Mouse (Mus musculus) limb, embryonic 14.5 days (tissue): ENCODE data around the gene Rhbdl1. TPM values are rescaled to one million over a fixed set of nuclear protein-coding genes. Genes with fewer than 3 reads are reported as not detected.

Source experiments
- ATAC-seq: fragments of 200-750 bp; cut with Nextera tagmentation; 2 replicates; pipeline ENCODE4 v1.8.0; 2017; ENCODE audit warnings: low read depth, moderate number of reproducible peaks, moderate TSS enrichment; ENCODE audit not compliant: low FRiP score
- DNase-seq: peaks from one replicate; pipeline ENCODE4 v3.0.0-alpha.2; 2015; ENCODE audit warnings: low spot score
- H3K27ac ChIP-seq: fragments of 300-500 bp; sonication (generic); replicated peaks from 2 replicates; pipeline ENCODE4 v1.5.1; 2014; ENCODE audit warnings: low read depth, mild to moderate bottlenecking, low read length, moderate library complexity, mixed read lengths
- H3K27me3 ChIP-seq: fragments of 300-500 bp; sonication (generic); 2 replicates; pipeline ENCODE4 v1.6.1; 2014; ENCODE audit warnings: low read length, mixed read lengths; ENCODE audit not compliant: control insufficient read depth, insufficient read depth
- H3K36me3 ChIP-seq: fragments of 300-500 bp; sonication (generic); 2 replicates; pipeline ENCODE4 v1.6.1; 2014; ENCODE audit warnings: mild to moderate bottlenecking, low read length, moderate library complexity, mixed read lengths; ENCODE audit not compliant: control insufficient read depth, insufficient read depth
- H3K4me1 ChIP-seq: fragments of 300-500 bp; sonication (generic); 2 replicates; pipeline ENCODE4 v1.6.1; 2014; ENCODE audit warnings: antibody characterized with exemption, low read length, mixed read lengths; ENCODE audit not compliant: control insufficient read depth, insufficient read depth
- H3K4me2 ChIP-seq: fragments of 300-500 bp; sonication (generic); replicated peaks from 2 replicates; pipeline ENCODE4 v1.6.1; 2014; ENCODE audit warnings: low read depth, mild to moderate bottlenecking, low read length, moderate library complexity; ENCODE audit not compliant: severe bottlenecking
- H3K4me3 ChIP-seq: fragments of 300-500 bp; sonication (generic); replicated peaks from 2 replicates; pipeline ENCODE4 v1.5.1; 2014; ENCODE audit warnings: low read length
- H3K9ac ChIP-seq: fragments of 300-500 bp; sonication (generic); 2 replicates; pipeline ENCODE4 v1.6.1; 2014; ENCODE audit warnings: mild to moderate bottlenecking, low read depth, low read length, moderate library complexity; ENCODE audit not compliant: severe bottlenecking
- H3K9me3 ChIP-seq: fragments of 300-500 bp; sonication (generic); 2 replicates; pipeline ENCODE4 v1.6.1; 2016; ENCODE audit warnings: low read length; ENCODE audit not compliant: control insufficient read depth
- POLR2A ChIP-seq: fragments of 200-500 bp; IDR thresholded peaks from 2 replicates; pipeline ENCODE4 v1.8.0; 2012; ENCODE audit warnings: inconsistent platforms, mild to moderate bottlenecking, moderate library complexity, borderline replicate concordance; ENCODE audit not compliant: insufficient read depth, insufficient read length; ENCODE audit errors: extremely low read depth
- WGBS: fragments of 180-500 bp; shearing (Covaris S2); extraction: QIAGEN DNeasy Blood & Tissue Kit; methylation state at CpG from one replicate; pipeline ENCODE4 v1.1.7; 2014; 5-methylcytosine and 5-hydroxymethylcytosine counted together
- polyA plus RNA-seq, 2 experiments: library from polyadenylated mRNA; depleted of rRNA in 1 of 2; stranded (reverse) in 1 of 2; unstranded in 1 of 2; fragments of >200 nt; fragmentation: Nextera tagmentation in 1 of 2; extraction: Ambion mirVana in 1 of 2; gene quantifications; 2 replicates each; pipeline versions ENCODE4 v1.2.1 to v1.2.3; 2012 to 2014

Gene Rhbdl1
- polyA plus RNA-seq, 2 experiments, result 2.3 to 11.7 TPM

DNA sequence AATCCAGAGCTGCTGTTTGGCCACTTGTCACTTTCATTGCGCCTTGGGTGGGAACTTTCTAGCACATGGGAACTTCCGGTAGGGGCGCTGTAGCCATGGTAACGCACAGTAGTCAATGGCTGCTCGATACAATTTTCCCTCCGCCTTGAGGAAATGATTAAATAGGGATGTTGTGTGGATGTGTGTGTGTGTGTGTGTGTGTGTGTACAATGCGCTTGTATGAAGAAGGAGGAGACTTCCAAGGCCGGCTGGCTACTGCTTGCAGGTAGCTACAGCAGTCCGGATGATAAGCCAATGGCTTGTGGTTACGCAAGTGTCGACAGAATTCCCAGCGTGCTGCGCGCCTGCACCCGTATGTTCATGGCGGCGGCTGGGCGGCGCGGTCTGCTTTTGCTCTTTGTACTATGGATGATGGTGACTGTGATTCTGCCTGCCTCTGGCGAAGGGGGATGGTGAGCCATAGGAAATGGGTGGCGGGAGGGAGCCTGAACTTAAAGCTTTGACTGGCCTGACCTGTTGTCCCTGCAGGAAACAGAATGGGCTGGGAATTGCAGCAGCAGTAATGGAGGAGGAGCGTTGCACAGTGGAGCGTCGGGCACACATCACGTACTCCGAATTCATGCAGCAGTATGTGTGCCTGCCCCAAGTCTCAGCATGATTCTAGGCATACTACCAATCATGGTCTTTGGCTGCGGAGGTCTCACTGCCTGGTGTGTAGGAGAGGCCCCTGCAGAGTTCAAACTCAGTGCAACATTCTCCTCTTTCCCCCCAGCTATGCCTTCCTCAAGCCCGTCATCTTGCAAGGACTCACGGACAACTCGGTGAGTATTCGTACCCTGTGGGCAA, 8.2 kb downstream of the Rhbdl1 start, which contains the start of gene Jmjd8:
Jmjd8 (plus strand) TSS at position 156 of the 846 bp plus-strand sequence.
- H3K9me3 ChIP-seq, result no peaks in the 10 kb centered on the region
- H3K9ac ChIP-seq, result peak within 1 kb of the TSS; percentile 73
- peak within 1 kb of the TSS; percentile 81 for H3K27ac ChIP-seq
- peak within 1 kb of the TSS; percentile 79 for H3K4me2 ChIP-seq
- H3K27me3 ChIP-seq, result no peaks in the 10 kb centered on the region
- peak; percentile 63; the same call in 1 of the 2 replicates for TF ChIP-seq POLR2A
- DNase-seq (peak; percentile 87), ATAC-seq (peak; percentile 54)
- peak within 1 kb of the TSS; percentile 67 for H3K4me3 ChIP-seq
- WGBS, result 2% methylated on average over 32 of the region's 32 CpGs
- peaks cover 41% of the 10 kb centered on the region for H3K36me3 ChIP-seq
- H3K4me1 ChIP-seq, result peaks cover 36% of the 10 kb centered on the region

DNA sequence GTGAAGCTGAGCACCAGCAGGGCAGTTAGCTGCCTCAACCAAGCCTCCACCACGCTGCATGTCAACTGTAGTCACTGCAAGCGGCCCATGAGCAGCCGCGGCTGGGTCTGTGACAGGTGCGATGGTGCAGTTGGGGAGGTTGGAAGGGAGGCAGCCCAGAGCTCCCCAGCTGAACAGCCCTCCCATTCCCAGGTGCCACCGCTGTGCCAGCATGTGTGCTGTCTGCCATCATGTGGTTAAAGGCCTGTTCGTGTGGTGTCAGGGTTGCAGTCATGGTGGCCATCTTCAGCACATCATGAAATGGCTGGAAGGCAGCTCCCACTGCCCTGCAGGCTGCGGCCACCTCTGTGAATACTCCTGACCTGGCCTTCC, 8.9 kb downstream of the Rhbdl1 start:
- no peak for DNase-seq
- peaks cover 34% of the 10 kb centered on the region for H3K4me1 ChIP-seq
- H3K27ac ChIP-seq, result peak overlapping the region; percentile 81; the same call in 1 of the 2 replicates
- WGBS, result 88% methylated on average over 8 of the region's 8 CpGs
- peak overlapping the region; percentile 79 for H3K4me2 ChIP-seq
- no peak for TF ChIP-seq POLR2A
- no peak for ATAC-seq
- peak overlapping the region; percentile 73; the same call in 1 of the 2 replicates for H3K9ac ChIP-seq
- H3K36me3 ChIP-seq, result peaks cover 41% of the 10 kb centered on the region
- peak overlapping the region; percentile 67 for H3K4me3 ChIP-seq
- H3K27me3 ChIP-seq, result no peaks in the 10 kb centered on the region
- no peaks in the 10 kb centered on the region for H3K9me3 ChIP-seq

DNA sequence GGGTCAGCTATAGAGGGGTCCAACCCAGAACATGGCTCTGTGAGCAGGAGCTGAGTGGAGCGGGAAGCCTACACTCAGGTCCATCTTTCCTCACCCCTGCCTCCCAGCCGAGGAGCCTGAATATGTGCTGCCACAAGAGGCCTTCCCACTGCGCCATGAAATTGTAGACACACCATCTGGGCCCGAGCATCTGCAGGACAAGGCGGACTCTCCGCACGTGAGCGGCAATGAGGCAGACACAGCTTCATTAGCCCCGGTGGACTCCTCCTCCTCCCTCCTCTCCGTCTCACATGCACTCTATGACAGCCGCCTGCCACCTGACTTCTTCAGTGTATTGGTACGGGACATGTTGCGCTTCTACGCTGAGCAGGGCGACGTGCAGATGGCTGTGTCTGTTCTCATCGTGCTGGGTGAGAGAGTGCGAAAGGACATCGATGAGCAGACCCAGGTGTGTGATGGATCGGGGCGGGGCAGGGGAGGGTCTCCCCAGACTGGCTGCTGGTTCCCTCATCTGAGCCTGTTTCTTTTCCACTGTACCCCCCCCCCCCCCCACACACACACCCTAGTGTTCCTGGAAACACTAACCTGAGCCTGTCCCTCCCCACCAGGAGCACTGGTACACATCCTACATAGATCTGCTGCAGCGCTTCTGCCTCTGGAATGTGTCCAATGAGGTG, 9.4 kb downstream of the Rhbdl1 start:
- Histone ChIP-seq H3K27ac (no peak overlapping the region), H3K4me1 (peaks cover 34% of the 10 kb centered on the region), H3K9ac (no peak overlapping the region), H3K4me2 (no peak overlapping the region), H3K9me3 (no peaks in the 10 kb centered on the region), H3K4me3 (no peak overlapping the region), H3K27me3 (no peaks in the 10 kb centered on the region), H3K36me3 (peaks cover 41% of the 10 kb centered on the region)
- DNase-seq (no peak), ATAC-seq (no peak)
- no peak for TF ChIP-seq POLR2A
- WGBS, result 91% methylated on average over 22 of the region's 22 CpGs

DNA sequence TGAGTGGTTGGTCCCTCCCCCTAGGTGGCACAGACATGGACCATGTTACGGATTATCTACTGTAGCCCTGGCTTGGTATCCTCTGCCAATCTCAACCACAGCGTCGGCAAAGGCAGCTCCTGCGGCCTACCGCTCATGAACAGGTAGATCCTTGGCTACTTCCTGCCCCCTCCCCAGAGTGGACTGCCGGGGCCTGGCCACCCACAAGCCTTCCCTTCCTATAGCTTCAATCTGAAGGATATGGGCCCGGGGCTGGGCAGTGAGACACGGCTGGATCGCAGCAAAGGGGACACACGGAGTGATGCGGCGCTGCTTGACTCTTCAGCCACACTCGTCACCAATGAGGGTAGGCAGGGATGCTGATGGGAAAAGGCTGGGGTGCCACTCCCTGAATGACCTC, 10.1 kb downstream of the Rhbdl1 start:
- WGBS, result 96% methylated on average over 13 of the region's 13 CpGs
- Histone ChIP-seq H3K27ac (no peak overlapping the region), H3K4me2 (no peak overlapping the region), H3K36me3 (peaks cover 41% of the 10 kb centered on the region), H3K4me3 (no peak overlapping the region), H3K4me1 (peaks cover 34% of the 10 kb centered on the region), H3K9ac (no peak overlapping the region), H3K9me3 (no peaks in the 10 kb centered on the region), H3K27me3 (no peaks in the 10 kb centered on the region)
- DNase-seq (no peak), ATAC-seq (no peak)
- no peak for TF ChIP-seq POLR2A

DNA sequence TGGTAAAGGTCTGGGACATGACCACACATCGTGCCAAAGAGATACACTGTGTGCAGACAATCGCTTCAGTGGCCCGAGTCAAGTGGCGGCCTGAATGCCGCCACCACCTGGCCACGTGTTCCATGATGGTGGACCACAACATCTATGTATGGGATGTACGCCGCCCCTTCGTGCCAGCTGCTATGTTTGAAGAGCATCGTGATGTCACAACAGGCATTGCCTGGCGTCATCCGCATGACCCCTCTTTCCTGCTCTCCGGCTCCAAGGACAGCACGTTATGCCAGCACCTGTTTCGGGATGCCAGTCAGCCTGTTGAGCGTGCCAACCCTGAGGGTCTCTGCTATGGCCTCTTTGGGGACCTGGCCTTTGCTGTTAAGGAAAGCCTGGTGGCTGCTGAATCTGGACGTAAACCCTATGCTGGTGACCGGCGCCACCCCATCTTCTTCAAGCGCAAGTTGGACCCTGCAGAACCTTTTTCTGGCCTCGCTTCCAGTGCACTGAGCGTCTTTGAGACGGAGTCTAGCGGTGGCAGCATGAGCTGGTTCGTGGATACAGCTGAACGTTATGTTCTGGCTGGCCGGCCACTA, 11.0 kb downstream of the Rhbdl1 start:
- Histone ChIP-seq H3K4me3 (no peak overlapping the region), H3K27ac (no peak overlapping the region), H3K27me3 (no peaks in the 10 kb centered on the region), H3K9me3 (no peaks in the 10 kb centered on the region), H3K4me1 (peaks cover 25% of the 10 kb centered on the region), H3K4me2 (no peak overlapping the region), H3K9ac (no peak overlapping the region), H3K36me3 (peaks cover 33% of the 10 kb centered on the region)
- no peak for ATAC-seq
- WGBS, result 96% methylated on average over 27 of the region's 27 CpGs
- DNase-seq, result no peak
- TF ChIP-seq POLR2A, result no peak
